Mouse (Mus musculus) gastrocnemius, postnatal 25 days (tissue): ENCODE data around the gene Pitpna. TPM values are rescaled to one million over a fixed set of nuclear protein-coding genes. Genes with fewer than 3 reads are reported as not detected.

Experiments used
- DNase-seq: peaks from one replicate; pipeline ENCODE4 v3.0.0; 2022
- microRNA-seq, 2 experiments: library from miRNA; unstranded; fragments of <30 nt; microRNA quantifications; one replicate each; pipeline ENCODE4 v1.2.0; 2021; ENCODE audit warnings: borderline replicate concordance in 2 of 2
- total RNA-seq, 2 experiments: library from RNA; stranded (reverse); gene quantifications; 1 replicate in 1 of 2; 2 replicates in 1 of 2; pipeline ENCODE4 v1.2.3; 2021

Pitpna gene
- total RNA-seq, 2 experiments from 2014 or later, result 123 to 168 TPM

- no peak for DNase-seq
Observed at GRCm38 (mm10) chr11:75658311-75658710, 70.4 kb downstream of the Pitpna start.

- DNase-seq, result no peak
Observed at GRCm38 (mm10) chr11:75658996-75659750, 71.3 kb downstream of the Pitpna start.

- DNase-seq, result no peak
Observed at GRCm38 (mm10) chr11:75660081-75660590, 72.2 kb downstream of the Pitpna start.

GRCm38 (mm10) chr11:75660941-75661800 is 73.3 kb downstream of the Pitpna start:
- no peak for DNase-seq

GRCm38 (mm10) chr11:75662131-75662530 is 74.2 kb downstream of the Pitpna start:
- no peak for DNase-seq

GRCm38 (mm10) chr11:75666296-75666695 is 78.4 kb downstream of the Pitpna start:
- DNase-seq, result no peak

- DNase-seq, result no peak
Observed at GRCm38 (mm10) chr11:75668621-75669020, 80.7 kb downstream of the Pitpna start.

- no peak for DNase-seq
Observed at GRCm38 (mm10) chr11:75669176-75669852, 81.4 kb downstream of the Pitpna start.

GRCm38 (mm10) chr11:75669853-75670200 is 81.9 kb downstream of the Pitpna start:
- DNase-seq, result no peak

GRCm38 (mm10) chr11:75671426-75672180 is 83.7 kb downstream of the Pitpna start:
- no peak for DNase-seq

- DNase-seq, result no peak
Observed at GRCm38 (mm10) chr11:75673411-75673810, 85.5 kb downstream of the Pitpna start.

- no peak for DNase-seq
Observed at GRCm38 (mm10) chr11:75674875-75675274, 87.0 kb downstream of the Pitpna start.

GRCm38 (mm10) chr11:75677881-75678746 is 90.2 kb downstream of the Pitpna start:
- no peak for DNase-seq

Small RNA genes within 50 kb of the gene (microRNA-seq; reads per million reads assigned to microRNA genes)
- 0 reads per million in 2 experiments for gene Mir3971

Other genes starting within 250 kb of the Pitpna start
- gene Rpa1, start 239.8 kb upstream of the Pitpna start, total RNA-seq, result 10 to 100 TPM; 54.8 to 57.9 TPM
- 1 to 10 TPM; 2.5 to 4.4 TPM for gene Smyd4, start 239.7 kb upstream of the Pitpna start, total RNA-seq
- 10 to 100 TPM; 98.5 to 98.7 TPM for gene Serpinf1, start 165.4 kb upstream of the Pitpna start, total RNA-seq
- gene Serpinf2, start 148.5 kb upstream of the Pitpna start, total RNA-seq, result not detected
- 1 to 10 TPM; 4.7 to 5.7 TPM for gene Wdr81, start 133.4 kb upstream of the Pitpna start, total RNA-seq
- gene Tlcd2, start 126.4 kb upstream of the Pitpna start, total RNA-seq, result 1 to 10 TPM; 3.9 to 6.9 TPM
- gene Prpf8, start 101.3 kb upstream of the Pitpna start, total RNA-seq, result 10 to 100 TPM; 56.9 to 59.4 TPM
- 10 to 100 TPM; 39.2 to 42.8 TPM for gene Rilp, start 78.0 kb upstream of the Pitpna start, total RNA-seq
- gene Scarf1, start 74.6 kb upstream of the Pitpna start, total RNA-seq, result 1 to 10 TPM; 3.2 to 4.7 TPM
- gene Slc43a2, start 56.4 kb upstream of the Pitpna start, total RNA-seq, result 10 to 100 TPM; 23.5 to 26.8 TPM
- gene Inpp5k, start 42.9 kb downstream of the Pitpna start, total RNA-seq, result 10 to 100 TPM; 19.0 to 19.8 TPM
- 10 to 100 TPM; 43.0 to 44.3 TPM for gene Myo1c, start 62.4 kb downstream of the Pitpna start, total RNA-seq
- 10 to 100 TPM; 39.7 to 44.7 TPM for gene Crk, start 91.2 kb downstream of the Pitpna start, total RNA-seq
- gene Ywhae, start 144.8 kb downstream of the Pitpna start, total RNA-seq, result 100 to 1,000 TPM; 482 to 493 TPM
- gene Doc2b, start 208.0 kb downstream of the Pitpna start, total RNA-seq, result under 1 TPM; 0.38 to 0.78 TPM